Mouse (Mus musculus) liver, adult 2 months (tissue): ENCODE results near the gene Fxn. TPM values are rescaled to one million over a fixed set of nuclear protein-coding genes. Genes with fewer than 3 reads are reported as not detected.
A peak's percentile ranks its signal among the peaks of the same experiment; 100 is the strongest.

ENCODE experiments used
- DNase-seq: peaks from one replicate; pipeline ENCODE4 v3.0.0-alpha.2; 2011; ENCODE audit warnings: low read depth, low spot score; ENCODE audit errors: extremely low read depth
- H3K27ac ChIP-seq: fragments of 200-500 bp; replicated peaks from 2 replicates; pipeline ENCODE4 v1.5.1; 2012; ENCODE audit warnings: low read depth, mild to moderate bottlenecking, control low read depth, inconsistent platforms, low read length; ENCODE audit not compliant: insufficient read depth
- H3K27me3 ChIP-seq: fragments of 200-500 bp; 2 replicates; pipeline ENCODE4 v1.6.1; 2012; ENCODE audit warnings: mild to moderate bottlenecking, moderate library complexity, low read length, inconsistent platforms; ENCODE audit not compliant: control insufficient read depth, insufficient read depth
- H3K36me3 ChIP-seq: fragments of 200-500 bp; 2 replicates; pipeline ENCODE4 v1.6.1; 2012; ENCODE audit warnings: low read length, inconsistent platforms; ENCODE audit not compliant: control insufficient read depth, insufficient read depth
- H3K4me1 ChIP-seq: fragments of 200-500 bp; 2 replicates; pipeline ENCODE4 v1.6.1; 2011; ENCODE audit warnings: low read length; ENCODE audit not compliant: control insufficient read depth, insufficient read depth
- H3K4me3 ChIP-seq: fragments of 200-500 bp; 2 replicates; pipeline ENCODE4 v1.5.1; 2011; ENCODE audit warnings: low read depth, mild to moderate bottlenecking, control low read depth, low read length, moderate library complexity; ENCODE audit not compliant: insufficient read depth
- H3K79me2 ChIP-seq: fragments of 200-500 bp; 2 replicates; pipeline ENCODE4 v1.6.1; 2012; ENCODE audit warnings: inconsistent platforms, mild to moderate bottlenecking, low read length, moderate library complexity; ENCODE audit not compliant: control insufficient read depth, insufficient read depth
- H3K9ac ChIP-seq: fragments of 200-500 bp; 2 replicates; pipeline ENCODE4 v1.6.1; 2012; ENCODE audit warnings: low read depth, mild to moderate bottlenecking, control low read depth, inconsistent platforms, low read length
- CTCF ChIP-seq: fragments of 200-500 bp; IDR thresholded peaks from 2 replicates; pipeline ENCODE4 v1.5.1; 2011; ENCODE audit warnings: low read depth, low read length, control low read depth
- POLR2A ChIP-seq: fragments of 200-500 bp; IDR thresholded peaks from 2 replicates; pipeline ENCODE4 v1.6.1; 2011; ENCODE audit warnings: low read length, control low read depth; ENCODE audit not compliant: insufficient read depth; ENCODE audit errors: extremely low read depth
- WGBS: fragments of 180-500 bp; shearing (Covaris S2); methylation state at CpG from one replicate; pipeline ENCODE4 v1.1.7; 2018; 5-methylcytosine and 5-hydroxymethylcytosine counted together
- polyA plus RNA-seq: library from polyadenylated mRNA; depleted of rRNA; stranded (reverse); fragments of >200 nt; gene quantifications from 2 replicates; pipeline ENCODE4 v1.2.3, GENCODE M21; 2012
- total RNA-seq: library from RNA; depleted of rRNA; stranded (reverse); fragments of >200 nt; gene quantifications from 2 replicates; pipeline ENCODE4 v1.2.3, GENCODE M21; 2014

Fxn gene
- total and polyA plus RNA-seq, 2 experiments, result 10.9 to 20.6 TPM

DNA sequence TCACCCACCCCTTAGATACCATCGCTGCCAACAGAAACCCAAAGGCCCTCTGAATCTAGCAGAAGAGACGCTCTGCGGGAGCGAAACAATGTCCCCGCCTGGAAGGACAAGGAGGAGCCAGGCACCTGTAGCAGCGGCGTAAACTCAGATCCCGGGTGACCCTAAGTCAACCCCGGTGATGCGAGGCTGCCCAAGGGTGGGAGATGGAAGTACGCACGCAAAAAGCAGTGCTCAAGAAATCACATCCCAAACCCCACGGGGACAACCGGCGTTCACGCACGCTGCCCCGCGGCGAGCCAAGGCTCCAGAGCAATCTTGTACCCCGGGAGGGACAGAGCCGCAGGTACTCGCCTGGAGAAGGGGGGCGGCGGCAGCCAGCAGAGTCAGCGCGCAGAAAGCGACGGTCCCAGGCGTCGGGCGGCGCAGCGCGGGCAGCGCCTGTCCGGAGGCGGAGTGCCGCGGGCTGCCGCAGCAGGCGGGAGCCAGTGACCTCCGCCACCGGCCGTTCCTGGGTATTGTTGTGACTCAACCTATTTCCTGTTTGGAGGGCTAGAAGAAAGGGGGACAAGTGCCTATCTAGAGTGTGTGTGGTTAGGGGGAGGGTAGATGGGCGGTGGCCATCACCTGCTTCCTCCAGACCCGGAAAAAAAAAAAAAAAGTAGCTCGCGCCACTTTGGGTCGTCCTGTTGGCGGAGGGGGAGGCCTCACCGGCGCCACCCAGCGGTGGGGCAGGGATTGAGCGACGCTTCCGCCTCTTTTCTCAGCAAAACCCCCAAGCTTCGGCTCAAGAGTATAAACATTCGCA, 55.7 kb downstream of the Fxn start, which contains the start of gene Tjp2:
Gene Tjp2 (minus strand): TSS at position 531 of the 805 bp plus-strand sequence.
- peak; percentile 78 for DNase-seq
- TF ChIP-seq CTCF, result peak; percentile 88
- TF ChIP-seq POLR2A, result 0 out of 2 replicates have a peak, but pooled peaks have one; percentile 3
- peak within 1 kb of the TSS; percentile 86 for H3K27ac ChIP-seq
- H3K4me1 ChIP-seq, result peaks cover 5% of the 10 kb centered on the region
- peak within 1 kb of the TSS; percentile 81 for H3K9ac ChIP-seq
- H3K27me3 ChIP-seq, result no peaks in the 10 kb centered on the region
- peak within 1 kb of the TSS; percentile 81 for H3K4me3 ChIP-seq
- H3K36me3 ChIP-seq, result no peaks in the 10 kb centered on the region
- WGBS, result under 1% methylated on average over 59 of the region's 59 CpGs
- H3K79me2 ChIP-seq, result peaks cover 10% of the 10 kb centered on the region

DNA sequence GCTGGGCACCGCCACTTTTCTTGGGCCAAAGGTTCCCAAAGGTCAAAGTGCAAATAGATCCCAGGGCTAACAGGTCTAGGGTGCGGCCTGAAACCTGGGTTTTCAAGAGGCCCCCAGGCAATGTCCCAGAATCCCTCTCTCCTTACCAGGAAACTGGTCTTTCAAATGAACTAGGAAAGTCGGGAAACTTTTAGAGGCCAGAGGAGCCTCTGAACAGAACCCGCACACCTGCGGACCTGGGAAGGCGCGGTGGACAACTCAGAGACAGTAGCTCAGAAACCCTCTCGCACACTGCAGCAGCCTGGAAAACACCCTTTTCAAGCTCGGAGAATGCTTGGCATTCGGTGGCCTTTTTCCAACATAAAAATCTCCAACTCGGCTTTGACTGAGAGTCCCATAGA, 56.6 kb downstream of the Fxn start:
- peak; percentile 38; the same call in 1 of the 2 replicates for TF ChIP-seq POLR2A
- no peak for TF ChIP-seq CTCF
- 8% methylated on average over 11 of the region's 11 CpGs for WGBS
- H3K36me3 ChIP-seq, result no peaks in the 10 kb centered on the region
- peak overlapping the region; percentile 86 for H3K27ac ChIP-seq
- H3K9ac ChIP-seq, result peak overlapping the region; percentile 81
- H3K4me1 ChIP-seq, result peaks cover 5% of the 10 kb centered on the region
- no peaks in the 10 kb centered on the region for H3K27me3 ChIP-seq
- DNase-seq, result peak; percentile 59
- peaks cover 12% of the 10 kb centered on the region for H3K79me2 ChIP-seq
- peak overlapping the region; percentile 81 for H3K4me3 ChIP-seq

DNA sequence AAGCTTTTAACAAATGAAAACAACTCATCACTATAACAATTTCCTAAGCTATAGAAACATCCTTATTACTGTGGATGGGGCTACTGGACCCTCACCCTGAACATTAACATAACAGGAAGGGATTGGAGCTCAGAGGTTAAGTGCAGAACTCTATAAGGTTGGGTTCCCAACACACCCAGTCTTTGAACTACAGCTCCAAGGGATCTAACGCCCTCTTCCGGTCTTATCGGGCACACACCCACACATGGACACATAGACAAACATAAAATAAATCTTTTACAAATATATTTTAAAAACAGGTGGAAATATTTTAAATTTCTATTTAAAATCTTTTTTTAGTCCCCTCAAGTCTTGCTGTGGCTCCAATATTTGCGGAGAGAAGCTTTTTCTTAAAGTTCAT, 59.0 kb downstream of the Fxn start:
- Histone ChIP-seq H3K27me3 (no peaks in the 10 kb centered on the region), H3K36me3 (no peaks in the 10 kb centered on the region), H3K4me3 (no peak overlapping the region), H3K9ac (no peak overlapping the region), H3K79me2 (peaks cover 22% of the 10 kb centered on the region), H3K27ac (no peak overlapping the region), H3K4me1 (peaks cover 3% of the 10 kb centered on the region; the same call in 1 of the 2 replicates)
- WGBS, result 84% methylated on average over 4 of the region's 4 CpGs
- TF ChIP-seq POLR2A (no peak), CTCF (no peak)
- no peak for DNase-seq

DNA sequence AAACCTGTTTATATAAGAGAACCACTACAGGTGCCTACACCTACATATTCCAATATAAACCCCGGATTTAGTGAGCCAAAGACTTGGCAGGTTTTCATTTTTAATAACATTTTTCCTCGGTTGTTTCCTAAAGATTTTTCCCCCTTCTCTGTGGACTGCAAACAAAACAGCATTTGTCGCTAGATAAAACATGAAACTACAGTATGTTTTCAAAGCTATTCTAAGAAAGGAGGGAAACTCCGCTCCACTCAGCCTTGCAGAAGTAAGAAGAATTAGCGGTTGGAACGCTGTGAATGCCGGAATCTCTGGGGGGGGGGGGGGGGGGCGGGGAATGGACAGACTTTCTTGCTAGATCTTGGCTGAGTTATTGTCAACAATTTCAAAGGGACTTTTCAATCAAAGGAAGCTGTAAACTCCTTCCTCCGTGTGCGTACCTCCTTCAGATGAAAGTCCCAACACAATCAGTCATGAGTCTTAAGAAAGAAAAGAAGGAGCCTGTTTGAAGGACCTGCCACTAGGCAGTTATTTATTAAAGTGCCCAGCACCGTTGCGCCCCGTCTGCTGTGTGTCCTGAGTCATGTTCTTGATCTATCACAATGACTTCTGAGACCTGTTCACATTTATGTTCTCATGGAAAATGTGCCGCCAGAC, 59.5 kb downstream of the Fxn start:
- no peak for DNase-seq
- H3K4me3 ChIP-seq, result no peak overlapping the region
- H3K9ac ChIP-seq, result no peak overlapping the region
- H3K27ac ChIP-seq, result no peak overlapping the region
- peaks cover 25% of the 10 kb centered on the region for H3K79me2 ChIP-seq
- peaks cover 3% of the 10 kb centered on the region; the same call in 1 of the 2 replicates for H3K4me1 ChIP-seq
- WGBS, result 59% methylated on average over 14 of the region's 14 CpGs
- TF ChIP-seq CTCF (no peak), POLR2A (no peak)
- no peaks in the 10 kb centered on the region for H3K36me3 ChIP-seq
- H3K27me3 ChIP-seq, result no peaks in the 10 kb centered on the region

DNA sequence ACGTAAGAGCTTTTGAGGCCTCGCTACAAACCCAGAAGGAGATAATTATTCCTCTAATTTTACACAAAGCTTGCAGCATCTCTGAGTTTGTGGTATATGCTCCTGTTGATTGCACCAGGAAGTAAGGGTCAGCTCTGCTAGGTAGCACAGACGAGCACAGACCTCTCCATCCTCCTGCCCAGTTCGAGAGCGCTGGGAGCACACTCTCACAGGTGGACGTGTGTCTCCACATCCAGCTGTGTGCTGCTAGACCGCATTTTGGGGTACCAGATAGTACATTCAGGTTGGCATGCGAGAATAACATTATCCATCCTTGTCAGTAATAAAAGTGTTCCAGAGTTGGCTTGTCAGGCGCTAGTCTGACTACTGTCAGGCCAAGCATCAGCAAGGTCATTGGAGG, 61.4 kb downstream of the Fxn start:
- 91% methylated on average over 9 of the region's 9 CpGs for WGBS
- no peak for TF ChIP-seq POLR2A
- TF ChIP-seq CTCF, result no peak

DNA sequence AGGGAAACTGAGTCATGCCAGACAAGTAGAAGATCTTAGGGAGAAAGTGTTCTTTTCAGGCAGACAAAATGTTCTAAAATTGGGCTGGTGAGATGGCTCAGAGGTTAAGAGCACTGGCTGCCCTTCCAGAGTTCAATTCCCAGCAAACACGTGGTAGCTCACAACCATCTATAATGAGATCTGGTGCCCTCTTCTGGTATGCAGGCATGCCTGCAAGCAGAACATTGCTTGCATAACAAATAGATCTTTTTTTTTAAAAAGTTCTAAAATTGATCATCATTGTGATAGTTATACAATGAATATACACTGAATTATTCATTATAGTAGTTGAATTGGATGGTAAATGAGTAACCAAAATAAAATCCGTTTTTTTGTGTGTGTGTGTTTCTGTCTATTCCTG, 62.1 kb downstream of the Fxn start:
- H3K79me2 ChIP-seq, result peaks cover 35% of the 10 kb centered on the region
- WGBS, result 43% methylated on average over 2 of the region's 2 CpGs
- no peaks in the 10 kb centered on the region for H3K4me1 ChIP-seq
- no peaks in the 10 kb centered on the region for H3K36me3 ChIP-seq
- no peak overlapping the region for H3K9ac ChIP-seq
- DNase-seq, result peak; percentile 46
- TF ChIP-seq POLR2A, result no peak
- TF ChIP-seq CTCF, result peak; percentile 44
- H3K4me3 ChIP-seq, result no peak overlapping the region
- no peaks in the 10 kb centered on the region for H3K27me3 ChIP-seq
- no peak overlapping the region for H3K27ac ChIP-seq

More for the DNA sequence above, 61.4 kb downstream of the Fxn start:
- Histone ChIP-seq H3K4me3 (no peak overlapping the region), H3K27ac (no peak overlapping the region), H3K79me2 (peaks cover 34% of the 10 kb centered on the region), H3K36me3 (no peaks in the 10 kb centered on the region), H3K9ac (no peak overlapping the region), H3K4me1 (peaks cover 3% of the 10 kb centered on the region; the same call in 1 of the 2 replicates), H3K27me3 (no peaks in the 10 kb centered on the region)
- DNase-seq, result no peak
